Mouse (Mus musculus) adrenal gland, postnatal 10 days (tissue): ENCODE measurements around the gene Olfr1423. TPM values are rescaled to one million over a fixed set of nuclear protein-coding genes. Genes with fewer than 3 reads are reported as not detected.
"Not testable (repeated sequence)": the region's sequence is repeated elsewhere in the genome, so short reads cannot be mapped to it uniquely, and the experiment has no call there.

Source experiments
- DNase-seq: peaks from one replicate; pipeline ENCODE4 v3.0.0; 2021; ENCODE audit warnings: mixed read lengths
- long read RNA-seq, 2 experiments: library from polyadenylated mRNA; stranded (forward); transcript quantifications; one replicate each; pipeline ENCODE4 v2.0.0; 2021
- total RNA-seq, 2 experiments: library from RNA; stranded (reverse); gene quantifications; 2 replicates each; pipeline ENCODE4 v1.2.3; 2021

Gene Olfr1423
- total RNA-seq, result not detected
- long read RNA-seq, experiment 1, result 0 reads
- long read RNA-seq, experiment 2, result 0 reads

- DNase-seq, result no peak
Observed at GRCm38 (mm10) chr19:12041217-12041616, at the start of gene Olfr1423. Gene Olfr1423, minus strand, starts transcription at chr19:12041317.

- DNase-seq, result not testable (repeated sequence)
Observed at GRCm38 (mm10) chr19:12077631-12078030, 36.5 kb upstream of the Olfr1423 start, which contains the start of gene Olfr1425. Gene Olfr1425, minus strand, starts transcription at chr19:12077731.

- not testable (repeated sequence) for DNase-seq
Observed at GRCm38 (mm10) chr19:12069546-12069945, 28.4 kb upstream of the Olfr1423 start.

- not testable (repeated sequence) for DNase-seq
Observed at GRCm38 (mm10) chr19:12067806-12068205, 26.7 kb upstream of the Olfr1423 start.

- not testable (repeated sequence) for DNase-seq
Observed at GRCm38 (mm10) chr19:12062582-12062981, 21.5 kb upstream of the Olfr1423 start, which contains the start of gene Olfr1424. Gene Olfr1424, minus strand, starts transcription at chr19:12062682.

GRCm38 (mm10) chr19:12043163-12043562 lies 2.0 kb upstream of the Olfr1423 start:
- no peak for DNase-seq

- no peak for DNase-seq
Observed at GRCm38 (mm10) chr19:12037727-12038126, 3.4 kb downstream of the Olfr1423 start.

GRCm38 (mm10) chr19:12026606-12027005 lies 14.5 kb downstream of the Olfr1423 start:
- no peak for DNase-seq

- DNase-seq, result no peak
Observed at GRCm38 (mm10) chr19:12025333-12025732, 15.8 kb downstream of the Olfr1423 start.

GRCm38 (mm10) chr19:12024149-12024548 lies 17.0 kb downstream of the Olfr1423 start:
- no peak for DNase-seq

GRCm38 (mm10) chr19:12016192-12016591 lies 24.9 kb downstream of the Olfr1423 start:
- DNase-seq, result no peak

GRCm38 (mm10) chr19:12015708-12016107 lies 25.4 kb downstream of the Olfr1423 start:
- no peak for DNase-seq

GRCm38 (mm10) chr19:12013228-12013627 lies 27.9 kb downstream of the Olfr1423 start:
- DNase-seq, result peak; percentile 74

GRCm38 (mm10) chr19:12012615-12013014 lies 28.5 kb downstream of the Olfr1423 start:
- DNase-seq, result no peak

- peak; percentile 92 for DNase-seq
Observed at GRCm38 (mm10) chr19:12011560-12012556, 29.3 kb downstream of the Olfr1423 start.

GRCm38 (mm10) chr19:12010916-12011559 lies 30.1 kb downstream of the Olfr1423 start:
- DNase-seq, result peak; percentile 77

GRCm38 (mm10) chr19:12010281-12010771 lies 30.8 kb downstream of the Olfr1423 start:
- DNase-seq, result peak; percentile 80

GRCm38 (mm10) chr19:12009501-12010280 lies 31.4 kb downstream of the Olfr1423 start:
- peak; percentile 80 for DNase-seq

GRCm38 (mm10) chr19:12008410-12009380 lies 32.4 kb downstream of the Olfr1423 start:
- DNase-seq, result no peak
